Mouse (Mus musculus) liver, embryonic 14.5 days (tissue): ENCODE data around the gene Asb12. TPM values are rescaled to one million over a fixed set of nuclear protein-coding genes. Genes with fewer than 3 reads are reported as not detected.
A peak's percentile ranks its signal among the peaks of the same experiment; 100 is the strongest.

ENCODE experiments used
- ATAC-seq: fragments of 200-750 bp; cut with Nextera tagmentation; 2 replicates; pipeline ENCODE4 v1.8.0; 2017; ENCODE audit warnings: moderate number of reproducible peaks, mild to moderate bottlenecking, moderate library complexity; ENCODE audit not compliant: insufficient read depth
- DNase-seq, 3 experiments: peaks; one replicate each; pipeline ENCODE4 v3.0.0-alpha.2; 2012 to 2013; ENCODE audit warnings: low read depth in 3 of 3, low spot score in 3 of 3
- H3K27ac ChIP-seq: fragments of 300-500 bp; sonication (generic); 2 replicates; pipeline ENCODE4 v1.5.1; 2014; ENCODE audit warnings: moderate library complexity, mild to moderate bottlenecking, control low read depth, inconsistent platforms
- H3K27me3 ChIP-seq: fragments of 300-500 bp; sonication (generic); 2 replicates; pipeline ENCODE4 v1.6.1; 2014; ENCODE audit warnings: mild to moderate bottlenecking, low read length, moderate library complexity; ENCODE audit not compliant: control insufficient read depth, insufficient read depth
- H3K36me3 ChIP-seq: fragments of 300-500 bp; sonication (generic); replicated peaks from 2 replicates; pipeline ENCODE4 v1.6.1; 2014; ENCODE audit warnings: low read depth; ENCODE audit not compliant: control insufficient read depth, insufficient read depth
- H3K4me1 ChIP-seq, 2 experiments: fragments of 200-500 bp in 1 of 2; fragments of 300-500 bp in 1 of 2; sonication (generic) in 1 of 2; replicated peaks; 2 replicates each; pipeline ENCODE4 v1.6.1; 2012 to 2014; ENCODE audit warnings: antibody characterized with exemption in 1 of 2, inconsistent platforms in 1 of 2, low read length in 1 of 2; ENCODE audit not compliant: control insufficient read depth in 2 of 2, insufficient read depth in 2 of 2
- H3K4me2 ChIP-seq: fragments of 300-500 bp; sonication (generic); 2 replicates; pipeline ENCODE4 v1.6.1; 2014; ENCODE audit warnings: low read depth, mild to moderate bottlenecking, control low read depth, moderate library complexity
- H3K4me3 ChIP-seq, 2 experiments: fragments of 200-500 bp in 1 of 2; fragments of 300-500 bp in 1 of 2; sonication (generic) in 1 of 2; 2 replicates each; pipeline ENCODE4 v1.5.1; 2012 to 2014; ENCODE audit warnings: low read depth in 2 of 2, low read length in 2 of 2, mild to moderate bottlenecking in 2 of 2, control low read depth in 1 of 2, inconsistent platforms in 1 of 2, moderate library complexity in 1 of 2; ENCODE audit not compliant: insufficient read depth in 1 of 2
- H3K9ac ChIP-seq: fragments of 300-500 bp; sonication (generic); replicated peaks from 2 replicates; pipeline ENCODE4 v1.6.1; 2014; ENCODE audit warnings: mild to moderate bottlenecking, control low read depth, moderate library complexity
- H3K9me3 ChIP-seq: fragments of 300-500 bp; sonication (generic); 2 replicates; pipeline ENCODE4 v1.6.1; 2016; ENCODE audit warnings: low read length, mixed read lengths; ENCODE audit not compliant: control insufficient read depth
- CTCF ChIP-seq: IDR thresholded peaks from 2 replicates; pipeline ENCODE4 v1.5.1; 2016; ENCODE audit warnings: antibody characterized with exemption, low read depth, control low read depth
- EP300 ChIP-seq: IDR thresholded peaks from 2 replicates; pipeline ENCODE4 v1.6.1; 2016; ENCODE audit warnings: antibody characterized with exemption, low read depth
- WGBS: fragments of 180-500 bp; shearing (Covaris S2); extraction: QIAGEN DNeasy Blood & Tissue Kit; methylation state at CpG from one replicate; pipeline ENCODE4 v1.1.7; 2014; ENCODE audit not compliant: insufficient replicate concordance; 5-methylcytosine and 5-hydroxymethylcytosine counted together
- polyA plus RNA-seq, 2 experiments: library from polyadenylated mRNA; depleted of rRNA in 1 of 2; stranded (reverse) in 1 of 2; unstranded in 1 of 2; fragments of >200 nt; fragmentation: Nextera tagmentation in 1 of 2; extraction: Ambion mirVana in 1 of 2; gene quantifications; 2 replicates each; pipeline versions ENCODE4 v1.2.1 to v1.2.3; 2012 to 2014

Asb12 gene
- polyA plus RNA-seq, 2 experiments: not detected

DNA sequence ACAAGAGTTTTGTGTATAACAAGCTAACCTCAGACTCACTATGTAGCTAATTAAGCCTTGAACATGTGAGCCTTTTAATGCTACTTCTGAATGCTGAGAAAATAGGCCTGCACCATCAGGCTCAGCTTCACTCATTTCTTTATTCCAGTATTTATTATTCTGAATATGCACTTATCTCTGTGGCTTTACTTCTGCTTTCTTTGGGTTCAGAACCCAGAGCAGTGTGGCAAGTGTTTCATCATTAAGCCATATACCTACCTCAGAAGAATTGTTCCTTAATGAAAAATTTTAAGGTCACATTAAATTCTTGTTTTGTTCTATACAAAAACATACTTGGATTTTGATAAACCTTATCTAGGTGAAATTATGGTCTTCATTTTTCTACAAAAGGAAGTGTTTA lies 33.9 kb downstream of the Asb12 start:
- TF ChIP-seq CTCF: no peak
- TF ChIP-seq EP300: no peak
- Histone ChIP-seq H3K4me1 (no peaks in the 10 kb centered on the region), H3K9me3 (no peaks in the 10 kb centered on the region), H3K27ac (no peak overlapping the region), H3K9ac (no peak overlapping the region), H3K36me3 (no peaks in the 10 kb centered on the region), H3K27me3 (no peaks in the 10 kb centered on the region), H3K4me3 (no peak overlapping the region), H3K4me2 (no peak overlapping the region)
- no peak for DNase-seq
- ATAC-seq: no peak

DNA sequence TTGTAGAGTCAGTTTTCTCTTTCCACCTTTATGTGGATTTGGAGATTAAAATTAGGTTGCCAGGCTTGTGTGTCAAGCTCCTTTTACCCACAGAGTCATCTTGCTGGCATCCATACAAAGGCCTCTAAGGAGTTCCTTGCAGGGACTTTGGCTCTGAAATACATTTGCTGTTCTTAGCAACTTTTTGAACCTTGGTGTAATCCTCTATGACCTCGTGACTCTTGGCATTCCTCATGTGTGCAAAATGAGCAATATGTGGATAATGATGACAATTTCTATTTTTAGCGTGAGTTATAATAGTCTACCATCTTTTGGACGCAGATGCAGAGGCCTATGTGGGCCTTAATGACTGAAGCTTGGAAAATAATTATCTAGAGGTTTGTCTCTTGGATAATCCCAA lies 100.6 kb downstream of the Asb12 start:
- 41% methylated on average over 3 of the region's 3 CpGs for WGBS
- no peaks in the 10 kb centered on the region for H3K27me3 ChIP-seq

DNA sequence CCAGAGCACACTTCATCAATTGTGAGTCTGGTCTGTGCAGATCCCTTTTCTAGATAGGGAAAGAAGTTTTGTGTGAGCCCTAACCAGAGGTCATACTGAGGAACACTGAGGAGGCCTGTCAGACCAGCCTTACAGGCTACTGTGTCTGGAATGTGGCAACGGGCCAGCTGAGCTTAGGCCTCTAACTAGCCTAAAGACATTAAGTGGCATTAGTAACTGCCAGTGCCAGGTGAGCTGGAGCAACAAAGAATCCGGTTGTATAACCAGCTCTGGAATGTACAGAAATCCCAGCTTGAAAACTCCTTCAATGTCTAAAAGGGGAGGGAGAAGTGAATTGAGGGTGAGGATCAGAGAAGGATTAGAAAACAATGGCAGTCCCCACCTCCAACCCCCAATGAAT lies 111.9 kb downstream of the Asb12 start:
- H3K27ac ChIP-seq: no peak overlapping the region
- H3K4me3 ChIP-seq: no peak overlapping the region
- WGBS: 71% methylated on average over 2 of the region's 2 CpGs
- no peak overlapping the region for H3K9ac ChIP-seq
- DNase-seq (no peak), ATAC-seq (no peak)
- TF ChIP-seq EP300: no peak
- no peak for TF ChIP-seq CTCF
- peaks cover 0 to 2% of the 10 kb centered on the region in 2 experiments; a peak in 1 of 4 replicates for H3K4me1 ChIP-seq
- H3K36me3 ChIP-seq: no peaks in the 10 kb centered on the region
- no peaks in the 10 kb centered on the region for H3K9me3 ChIP-seq
- no peak overlapping the region for H3K4me2 ChIP-seq
- H3K27me3 ChIP-seq: no peaks in the 10 kb centered on the region

More for the DNA sequence above, 100.6 kb downstream of the Asb12 start:
- H3K27ac ChIP-seq: no peak overlapping the region
- no peaks in the 10 kb centered on the region for H3K36me3 ChIP-seq
- H3K4me2 ChIP-seq: no peak overlapping the region
- TF ChIP-seq EP300 (no peak), CTCF (no peak)
- no peak overlapping the region for H3K9ac ChIP-seq
- no peaks in the 10 kb centered on the region for H3K9me3 ChIP-seq
- no peak for DNase-seq
- no peak for ATAC-seq
- H3K4me3 ChIP-seq: no peak overlapping the region
- no peaks in the 10 kb centered on the region for H3K4me1 ChIP-seq

DNA sequence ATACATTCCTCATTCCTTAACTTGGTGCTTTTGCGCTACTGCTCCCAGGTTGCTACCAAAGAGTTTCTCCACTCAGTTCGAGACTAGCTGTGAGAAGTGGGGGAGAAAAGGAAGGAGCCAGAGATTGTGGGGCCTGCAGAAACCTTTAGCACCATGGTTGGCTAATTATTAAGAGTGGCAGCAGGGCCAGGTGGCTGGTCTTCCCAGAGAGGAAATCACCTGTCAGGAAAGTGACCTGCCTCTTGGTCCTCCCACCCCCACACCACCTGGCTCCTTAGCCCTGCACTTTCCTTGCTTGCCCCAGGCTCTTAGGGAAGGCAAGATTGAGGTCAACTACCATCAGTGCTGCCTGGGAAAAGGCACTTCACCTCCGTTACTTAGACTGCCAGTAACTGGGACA lies 112.6 kb downstream of the Asb12 start:
- no peak for TF ChIP-seq CTCF
- no peak for TF ChIP-seq EP300
- H3K36me3 ChIP-seq: no peaks in the 10 kb centered on the region
- H3K9me3 ChIP-seq: no peaks in the 10 kb centered on the region
- H3K4me3 ChIP-seq: peak overlapping the region; percentile 63
- peak overlapping the region; percentile 40; the same call in 1 of the 2 replicates for H3K9ac ChIP-seq
- DNase-seq (no peak), ATAC-seq (no peak)
- peaks cover 0 to 2% of the 10 kb centered on the region in 2 experiments; a peak in 1 of 4 replicates for H3K4me1 ChIP-seq
- H3K27me3 ChIP-seq: no peaks in the 10 kb centered on the region
- 25% methylated on average over 3 of the region's 3 CpGs for WGBS
- peak overlapping the region; percentile 65 for H3K4me2 ChIP-seq
- H3K27ac ChIP-seq: no peak overlapping the region

DNA sequence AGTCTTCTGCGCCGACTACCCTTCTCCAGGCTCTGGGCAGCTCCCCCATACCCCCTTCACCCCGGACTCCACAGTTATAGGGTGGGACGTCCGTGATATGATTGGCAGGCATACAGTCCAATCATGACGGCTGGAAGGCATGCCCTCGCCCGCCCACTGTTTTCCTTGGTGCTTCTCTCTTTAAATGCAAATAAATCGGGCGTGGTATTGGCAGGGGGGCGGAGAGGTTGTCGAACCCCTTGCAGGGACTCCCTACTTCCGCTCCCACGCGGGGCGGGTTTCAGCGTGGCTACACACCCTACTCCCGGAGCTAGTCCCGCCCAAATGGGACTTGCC lies 113.0 kb downstream of the Asb12 start, which contains the start of gene Amer1:
Gene Amer1 (minus strand): TSS at position 97 of the 336 bp plus-strand sequence.
- Histone ChIP-seq H3K36me3 (no peaks in the 10 kb centered on the region), H3K4me2 (peak within 1 kb of the TSS; percentile 65), H3K27ac (peak within 1 kb of the TSS; percentile 35; the same call in 1 of the 2 replicates), H3K4me1 (peaks cover 0 to 2% of the 10 kb centered on the region in 2 experiments; a peak in 1 of 4 replicates), H3K27me3 (no peaks in the 10 kb centered on the region), H3K9ac (peak within 1 kb of the TSS; percentile 60), H3K4me3 (peak within 1 kb of the TSS; percentile 63), H3K9me3 (no peaks in the 10 kb centered on the region)
- ATAC-seq (peak; percentile 91), DNase-seq (peak; percentile 71 to 73 (median 73))
- 14% methylated on average over 19 of the region's 19 CpGs for WGBS
- TF ChIP-seq CTCF (no peak), EP300 (no peak)
